Mouse (Mus musculus) ovary, adult 2 months (tissue): ENCODE data around the gene Lrrfip2. TPM values are rescaled to one million over a fixed set of nuclear protein-coding genes. Genes with fewer than 3 reads are reported as not detected.

Source experiments
- polyA plus RNA-seq: library from polyadenylated mRNA; depleted of rRNA; stranded (reverse); fragments of >200 nt; gene quantifications from 2 replicates; pipeline ENCODE4 v1.2.3, GENCODE M21; 2012; rRNA removed

Lrrfip2 gene
- polyA plus RNA-seq = 12.1 and 17.7 TPM in 2 replicates

GRCm38 (mm10) chr9:111117126-111117642, at the start of gene Lrrfip2:
Gene Lrrfip2 (plus strand): TSS chr9:111117592.

GRCm38 (mm10) chr9:111271434-111272160, 154.2 kb downstream of the Lrrfip2 start, which contains the start of the genes Mlh1 and Epm2aip1:
Gene Mlh1 (minus strand): TSS chr9:111271791.
Gene Epm2aip1 (plus strand): TSS chr9:111271929.

Other genes starting within 250 kb of the Lrrfip2 start
- 42.5 and 54.8 TPM in 2 replicates for gene Als2cl, start 237.7 kb upstream of the Lrrfip2 start, polyA plus RNA-seq
- 5.2 and 7.4 TPM in 2 replicates for gene Tmie, start 237.5 kb upstream of the Lrrfip2 start, polyA plus RNA-seq
- not detected in 2 replicates for gene Fam240a, start 200.7 kb upstream of the Lrrfip2 start, polyA plus RNA-seq
- 1.5 and 2.2 TPM in 2 replicates for gene Tdgf1, start 171.4 kb upstream of the Lrrfip2 start, polyA plus RNA-seq
- gene Lrrc2, start 166.0 kb upstream of the Lrrfip2 start, polyA plus RNA-seq = 2.1 and 2.5 TPM in 2 replicates
- 0.18 and 1.2 TPM in 2 replicates for gene Rtp3, start 127.0 kb upstream of the Lrrfip2 start, polyA plus RNA-seq
- 68.5 and 123 TPM in 2 replicates for gene Ltf, start 98.3 kb upstream of the Lrrfip2 start, polyA plus RNA-seq
- gene Ccrl2, start 60.1 kb upstream of the Lrrfip2 start, polyA plus RNA-seq = 5.9 and 8.1 TPM in 2 replicates
- 16.8 and 16.9 TPM in 2 replicates for gene Mlh1, start 154.2 kb downstream of the Lrrfip2 start, polyA plus RNA-seq
- gene Epm2aip1, start 154.3 kb downstream of the Lrrfip2 start, polyA plus RNA-seq = 10.4 and 13.9 TPM in 2 replicates
- gene Trank1, start 194.1 kb downstream of the Lrrfip2 start, polyA plus RNA-seq = 6.0 TPM in 2 replicates